Mouse (Mus musculus) cortical plate, adult 2 months (tissue): ENCODE data around the gene Olfr1447.

ENCODE experiments used
- CTCF ChIP-seq: fragments of 200-500 bp; IDR thresholded peaks from 2 replicates; pipeline ENCODE4 v1.5.1; 2011; ENCODE audit warnings: mild to moderate bottlenecking, control low read depth, low read length; ENCODE audit not compliant: insufficient read depth; ENCODE audit errors: extremely low read depth
- POLR2A ChIP-seq: fragments of 200-500 bp; IDR thresholded peaks from 2 replicates; pipeline ENCODE4 v1.6.1; 2011; ENCODE audit warnings: mild to moderate bottlenecking, low read length, control low read depth; ENCODE audit not compliant: insufficient read depth; ENCODE audit errors: extremely low read depth

DNA sequence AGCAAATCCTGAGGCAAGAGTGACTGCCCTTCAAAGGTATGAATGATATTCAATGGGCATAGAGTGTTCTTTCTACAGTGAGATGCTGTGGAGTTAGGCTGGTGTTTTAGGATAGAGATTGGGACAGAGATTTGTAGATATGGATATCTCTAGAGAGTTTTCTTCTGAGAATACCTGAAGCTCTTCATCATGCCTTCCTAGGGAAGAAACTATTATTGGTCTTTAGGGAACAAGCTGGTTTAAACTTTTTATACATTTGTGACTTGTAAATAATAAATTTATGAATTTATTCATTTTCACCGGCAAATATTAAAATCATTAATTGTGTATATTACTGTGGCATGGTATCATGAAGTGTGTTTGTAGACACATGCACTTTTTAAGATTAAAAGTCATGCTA, at the start of gene Olfr1447:
- TF ChIP-seq CTCF (no peak), POLR2A (no peak)
